Mouse (Mus musculus): Measurements from ENCODE around the gene 1700018B08Rik.

The 1700018B08Rik gene

GRCm38 (mm10) chr8:121570801-121571200, 26.7 kb upstream of the 1700018B08Rik start:
- in situ Hi-C loops (cut with MboI; ENCODE audit: low pct_unique_long_range_greater_than_20kb in 1 of 2, low sequenced_read_pairs in 2 of 2, unreplicated experiment in 1 of 2), result no loop called here

- in situ Hi-C loops (cut with MboI; ENCODE audit: low pct_unique_long_range_greater_than_20kb in 1 of 2, low sequenced_read_pairs in 2 of 2, unreplicated experiment in 1 of 2), result no loop called here
Observed at GRCm38 (mm10) chr8:121570335-121570734, 26.2 kb upstream of the 1700018B08Rik start.

- in situ Hi-C loops (cut with MboI; ENCODE audit: low pct_unique_long_range_greater_than_20kb in 1 of 2, low sequenced_read_pairs in 2 of 2, unreplicated experiment in 1 of 2), result no loop called here
Observed at GRCm38 (mm10) chr8:121568321-121568720, 24.2 kb upstream of the 1700018B08Rik start.

GRCm38 (mm10) chr8:121563701-121564100, 19.6 kb upstream of the 1700018B08Rik start:
- in situ Hi-C loops (cut with MboI; ENCODE audit: low pct_unique_long_range_greater_than_20kb in 1 of 2, low sequenced_read_pairs in 2 of 2, unreplicated experiment in 1 of 2), result no loop called here

DNA sequence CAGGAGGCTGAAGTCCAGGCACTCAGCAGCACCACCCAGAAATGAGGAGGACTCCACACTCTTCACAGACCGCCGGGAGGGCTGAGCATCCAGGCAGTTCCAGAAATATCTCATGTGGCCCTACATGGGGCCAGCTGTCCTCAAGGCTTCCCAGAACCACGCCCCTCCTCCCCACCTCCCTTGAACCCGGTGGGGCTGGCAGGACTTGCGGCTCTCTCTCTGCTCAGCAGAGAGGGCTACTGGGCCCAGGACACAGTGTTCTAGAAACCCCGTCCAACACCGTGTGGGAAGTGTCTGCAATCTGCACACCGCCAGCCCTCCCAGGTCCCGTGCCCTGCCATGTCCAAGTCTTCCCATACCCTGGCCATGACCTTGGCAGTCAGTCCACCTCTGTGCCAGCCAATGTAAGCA, 18.8 kb upstream of the 1700018B08Rik start:
- in situ Hi-C loops (cut with MboI; ENCODE audit: low pct_unique_long_range_greater_than_20kb in 1 of 2, low sequenced_read_pairs in 2 of 2, unreplicated experiment in 1 of 2), result no loop called here

DNA sequence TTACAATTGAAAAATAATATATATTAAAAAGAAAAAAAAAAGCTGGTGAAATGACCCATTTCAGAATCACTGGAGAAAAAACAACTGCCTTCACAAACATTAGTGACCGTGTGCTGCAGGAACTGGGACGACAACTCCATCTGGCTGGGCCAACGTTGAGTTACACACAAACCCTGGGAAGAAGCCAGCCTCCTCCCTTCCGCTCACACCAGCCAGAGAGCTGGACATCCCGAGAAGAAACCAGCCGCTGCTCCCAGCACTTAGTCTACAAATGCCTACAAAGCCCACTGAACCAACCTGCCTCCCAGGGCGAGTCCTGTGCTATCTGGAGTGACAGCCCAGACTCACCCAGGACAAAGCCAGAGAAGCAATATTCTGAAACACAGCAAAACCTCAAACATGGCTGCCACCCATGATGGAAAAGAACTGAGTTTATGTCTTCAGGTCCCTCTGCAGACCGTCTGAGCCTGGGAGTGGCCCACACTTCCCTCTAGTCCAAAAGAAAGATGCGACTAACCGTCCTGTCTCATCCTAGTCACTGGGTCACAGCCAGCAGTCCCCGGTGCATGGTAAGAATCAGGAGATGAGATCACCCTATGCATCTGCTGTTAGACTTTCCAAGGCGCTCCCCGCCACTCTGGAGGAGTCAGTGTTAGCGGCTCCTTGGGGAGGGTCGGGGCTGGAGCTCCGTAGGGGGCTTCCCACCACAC, 17.7 kb upstream of the 1700018B08Rik start:
- in situ Hi-C loops (cut with MboI; ENCODE audit: low pct_unique_long_range_greater_than_20kb in 1 of 2, low sequenced_read_pairs in 2 of 2, unreplicated experiment in 1 of 2), result no loop called here

- in situ Hi-C loops (cut with MboI; ENCODE audit: low pct_unique_long_range_greater_than_20kb in 1 of 2, low sequenced_read_pairs in 2 of 2, unreplicated experiment in 1 of 2), result no loop called here
Observed at GRCm38 (mm10) chr8:121560432-121561100, 16.4 kb upstream of the 1700018B08Rik start.

- in situ Hi-C loops (cut with MboI; ENCODE audit: low pct_unique_long_range_greater_than_20kb in 1 of 2, low sequenced_read_pairs in 2 of 2, unreplicated experiment in 1 of 2), result no loop called here
Observed at GRCm38 (mm10) chr8:121559801-121560200, 15.7 kb upstream of the 1700018B08Rik start.

GRCm38 (mm10) chr8:121558538-121558937, 14.4 kb upstream of the 1700018B08Rik start:
- in situ Hi-C loops (cut with MboI; ENCODE audit: low pct_unique_long_range_greater_than_20kb in 1 of 2, low sequenced_read_pairs in 2 of 2, unreplicated experiment in 1 of 2), result no loop called here

DNA sequence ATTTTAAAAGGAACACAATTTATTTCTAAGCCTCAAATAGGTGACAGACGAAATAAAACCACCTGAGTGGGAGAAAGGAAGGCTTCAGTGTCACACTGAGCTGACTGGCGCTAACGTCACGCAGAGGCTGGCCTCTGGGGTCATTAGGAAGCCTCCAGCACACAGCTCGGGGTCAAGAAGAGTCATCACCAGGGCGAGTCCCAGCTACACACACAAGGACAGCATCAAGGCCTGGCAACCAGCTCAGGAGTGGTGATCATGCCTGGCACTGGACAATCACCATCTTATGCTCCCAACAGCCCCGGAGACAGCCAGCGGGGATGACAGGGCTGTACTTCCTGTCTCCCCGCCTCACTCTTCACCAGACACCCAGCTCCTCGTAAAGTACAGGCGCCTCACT, 13.6 kb upstream of the 1700018B08Rik start:
- in situ Hi-C loops (cut with MboI; ENCODE audit: low pct_unique_long_range_greater_than_20kb in 1 of 2, low sequenced_read_pairs in 2 of 2, unreplicated experiment in 1 of 2), result no loop called here

DNA sequence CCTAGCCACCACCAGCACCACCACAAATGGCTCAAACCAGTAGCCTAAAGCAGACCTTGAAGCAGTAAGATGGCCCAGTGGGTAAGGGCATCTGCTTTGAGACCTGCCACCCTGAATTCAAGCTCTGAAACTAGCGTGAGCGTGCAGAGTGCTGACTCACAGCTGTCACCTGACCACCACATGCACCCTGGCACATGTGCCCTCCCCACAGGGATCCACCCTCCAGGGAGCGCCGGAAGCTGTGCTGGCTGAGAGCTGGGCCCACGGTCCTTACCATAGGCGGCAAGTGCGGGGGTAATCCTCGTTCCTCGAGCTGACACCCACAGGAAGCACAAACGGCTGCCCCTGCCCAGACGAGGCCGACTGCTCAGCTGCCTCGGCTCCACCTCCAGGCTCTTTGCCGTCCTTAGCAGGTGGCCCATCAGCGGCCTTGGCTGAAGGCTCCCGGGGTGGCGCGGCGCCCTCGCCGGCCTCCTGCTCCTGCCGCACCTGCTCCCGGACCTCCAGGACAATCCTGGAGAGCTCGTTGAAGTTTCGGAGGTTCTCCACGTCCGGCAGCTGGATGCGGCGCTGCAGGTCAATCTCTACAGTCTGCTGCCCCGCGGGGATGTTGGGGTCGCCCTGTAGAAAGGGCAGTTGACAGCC, 9.8 kb upstream of the 1700018B08Rik start:
- in situ Hi-C loops (cut with MboI; ENCODE audit: low pct_unique_long_range_greater_than_20kb in 1 of 2, low sequenced_read_pairs in 2 of 2, unreplicated experiment in 1 of 2), result no loop called here

DNA sequence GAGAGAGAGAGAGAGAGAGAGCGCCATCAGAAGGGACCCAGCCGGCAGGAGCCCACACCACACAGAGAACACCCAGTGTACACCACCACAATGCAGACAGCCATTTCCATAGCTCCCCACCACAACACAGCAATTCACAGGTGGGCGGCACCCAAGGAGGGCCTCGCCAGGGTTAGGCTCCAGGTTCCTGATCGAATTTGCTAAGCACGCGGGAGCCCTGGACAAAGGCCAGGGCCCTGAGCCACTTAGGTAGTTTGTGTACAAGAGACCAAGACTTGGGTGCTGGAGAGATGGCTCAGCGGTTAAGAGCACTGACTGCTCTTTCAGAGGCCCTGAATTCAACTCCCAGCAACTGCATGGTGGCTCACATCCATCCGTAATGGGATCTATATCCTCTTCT, 8.4 kb upstream of the 1700018B08Rik start:
- in situ Hi-C loops (cut with MboI; ENCODE audit: low pct_unique_long_range_greater_than_20kb in 1 of 2, low sequenced_read_pairs in 2 of 2, unreplicated experiment in 1 of 2), result no loop called here

- in situ Hi-C loops (cut with MboI; ENCODE audit: low pct_unique_long_range_greater_than_20kb in 1 of 2, low sequenced_read_pairs in 2 of 2, unreplicated experiment in 1 of 2), result no loop called here
Observed at GRCm38 (mm10) chr8:121551065-121551985, 7.2 kb upstream of the 1700018B08Rik start.

DNA sequence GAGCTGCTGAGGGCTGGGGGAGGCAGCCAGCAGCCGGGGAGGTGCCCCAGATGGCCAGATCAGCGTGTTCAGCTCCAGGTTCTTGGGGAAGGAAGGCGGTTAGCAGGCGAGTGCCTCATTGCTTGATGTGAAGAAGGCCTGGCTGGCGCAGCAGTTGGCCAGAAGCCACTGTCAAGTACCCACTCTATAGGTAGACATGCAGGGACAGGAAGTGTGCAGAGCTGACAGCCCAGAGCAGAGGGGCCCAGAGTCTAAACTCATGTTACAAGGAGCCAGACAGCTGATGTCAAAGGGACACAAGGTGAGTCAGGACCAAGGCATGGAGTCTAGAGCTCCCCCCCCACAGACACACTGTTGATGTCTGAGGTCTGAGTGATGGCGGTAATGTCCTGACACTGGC, 5.9 kb upstream of the 1700018B08Rik start:
- in situ Hi-C loops (cut with MboI; ENCODE audit: low pct_unique_long_range_greater_than_20kb in 1 of 2, low sequenced_read_pairs in 2 of 2, unreplicated experiment in 1 of 2), result no loop called here

- in situ Hi-C loops (cut with MboI; ENCODE audit: low pct_unique_long_range_greater_than_20kb in 1 of 2, low sequenced_read_pairs in 2 of 2, unreplicated experiment in 1 of 2), result loop anchor here (10.0 kb wide), 2 partner anchors 48 to 138 kb away; partner anchors contain the start of gene Map1lc3b (in 2 of the 2)
Observed at GRCm38 (mm10) chr8:121547132-121547531, 3.0 kb upstream of the 1700018B08Rik start.

- in situ Hi-C loops (cut with MboI; ENCODE audit: low pct_unique_long_range_greater_than_20kb in 1 of 2, low sequenced_read_pairs in 2 of 2, unreplicated experiment in 1 of 2), result loop anchor here (10.0 kb wide), 2 partner anchors 50 to 140 kb away; partner anchors contain the start of gene Map1lc3b (in 2 of the 2)
Observed at GRCm38 (mm10) chr8:121544936-121545335, 816 bp upstream of the 1700018B08Rik start.

DNA sequence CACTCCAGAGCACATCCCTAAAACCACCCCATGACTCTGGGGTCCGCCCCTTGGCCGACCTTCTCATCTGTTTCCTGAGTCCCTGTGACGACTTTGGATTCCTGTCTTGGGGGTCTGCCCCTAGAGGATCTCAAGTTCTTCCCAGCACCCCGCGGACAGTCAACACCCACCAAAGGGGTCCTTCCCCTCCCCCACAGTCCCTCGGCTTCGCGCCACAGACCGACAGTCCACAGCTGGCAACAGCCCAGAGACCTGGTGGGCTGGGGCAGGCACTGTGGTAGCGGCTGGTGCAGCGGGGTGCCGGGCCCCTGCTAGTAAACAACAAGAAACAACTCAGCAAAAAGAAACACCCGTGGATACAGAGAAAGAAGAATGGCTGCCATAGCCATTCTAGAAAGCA, 1.2 kb downstream of the 1700018B08Rik start:
- in situ Hi-C loops (cut with MboI; ENCODE audit: low pct_unique_long_range_greater_than_20kb in 1 of 2, low sequenced_read_pairs in 2 of 2, unreplicated experiment in 1 of 2), result loop anchor here (10.0 kb wide), 2 partner anchors 52 to 142 kb away; partner anchors contain the start of gene Map1lc3b (in 2 of the 2)

DNA sequence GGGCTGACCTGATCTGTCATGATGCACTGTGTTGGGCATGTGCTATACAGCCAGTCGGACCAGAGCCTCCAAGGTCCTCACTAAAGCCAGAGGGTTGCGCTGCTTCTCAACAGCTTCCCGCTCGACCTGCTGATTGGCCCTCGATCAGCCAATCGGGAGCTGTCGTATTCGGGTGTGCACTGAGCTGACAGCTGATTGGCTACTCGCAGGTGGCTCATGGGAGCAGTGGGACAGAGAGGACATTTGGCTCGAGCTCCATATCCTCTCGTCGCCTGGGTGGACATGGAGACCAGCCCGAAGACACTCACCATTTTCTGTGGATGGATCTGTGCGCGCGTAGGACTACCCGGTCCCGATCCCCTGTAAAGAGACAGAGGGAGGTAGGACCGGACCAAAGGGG, 2.3 kb downstream of the 1700018B08Rik start:
- in situ Hi-C loops (cut with MboI; ENCODE audit: low pct_unique_long_range_greater_than_20kb in 1 of 2, low sequenced_read_pairs in 2 of 2, unreplicated experiment in 1 of 2), result loop anchor here (10.0 kb wide), 2 partner anchors 53 to 143 kb away; partner anchors contain the start of gene Map1lc3b (in 2 of the 2)

All from mouse embryonic stem cell (cell line).